Mouse (Mus musculus) thymus, adult 2 months (tissue): ENCODE data around the gene Pon2. TPM values are rescaled to one million over a fixed set of nuclear protein-coding genes. Genes with fewer than 3 reads are reported as not detected.
"Not testable (repeated sequence)": the region's sequence is repeated elsewhere in the genome, so short reads cannot be mapped to it uniquely, and the experiment has no call there.

Experiments
- DNase-seq: peaks from one replicate; pipeline ENCODE4 v3.0.0; 2021
- H3K27ac ChIP-seq: fragments of 200-500 bp; 2 replicates; pipeline ENCODE4 v1.5.1; 2012; ENCODE audit warnings: low read length, control low read depth; ENCODE audit not compliant: control insufficient read depth, insufficient read depth
- H3K27me3 ChIP-seq: fragments of 200-500 bp; 2 replicates; pipeline ENCODE4 v1.6.1; 2012; ENCODE audit warnings: mild to moderate bottlenecking, low read length, moderate library complexity, mixed read lengths; ENCODE audit not compliant: control insufficient read depth, insufficient read depth
- H3K36me3 ChIP-seq: fragments of 200-500 bp; 2 replicates; pipeline ENCODE4 v1.6.1; 2012; ENCODE audit warnings: mild to moderate bottlenecking, low read length, moderate library complexity; ENCODE audit not compliant: control insufficient read depth, insufficient read depth
- H3K4me1 ChIP-seq: fragments of 200-500 bp; replicated peaks from 2 replicates; pipeline ENCODE4 v1.6.1; 2012; ENCODE audit warnings: low read length; ENCODE audit not compliant: control insufficient read depth, insufficient read depth
- H3K4me3 ChIP-seq: fragments of 200-500 bp; 2 replicates; pipeline ENCODE4 v1.5.1; 2012; ENCODE audit warnings: mild to moderate bottlenecking, low read length, control low read depth, moderate library complexity; ENCODE audit not compliant: control insufficient read depth, insufficient read depth
- CTCF ChIP-seq: fragments of 200-500 bp; IDR thresholded peaks from 2 replicates; pipeline ENCODE4 v1.5.1; 2012; ENCODE audit warnings: mild to moderate bottlenecking, control low read depth, low read length, moderate library complexity, borderline replicate concordance; ENCODE audit not compliant: control insufficient read depth, poor library complexity, insufficient read depth; ENCODE audit errors: extremely low read depth
- POLR2A ChIP-seq: fragments of 200-500 bp; IDR thresholded peaks from 2 replicates; pipeline ENCODE4 v1.6.1; 2012; ENCODE audit warnings: mild to moderate bottlenecking, low read length, control low read depth, moderate library complexity; ENCODE audit not compliant: control insufficient read depth, poor library complexity, insufficient read depth; ENCODE audit errors: extremely low read depth
- WGBS: fragments of 180-500 bp; shearing (Covaris S2); methylation state at CpG from one replicate; pipeline ENCODE4 v1.1.7; 2018; 5-methylcytosine and 5-hydroxymethylcytosine counted together
- polyA plus RNA-seq: library from polyadenylated mRNA; depleted of rRNA; stranded (reverse); fragments of >200 nt; gene quantifications from 2 replicates; pipeline ENCODE4 v1.2.3, GENCODE M21; 2012; rRNA removed

Gene Pon2
- polyA plus RNA-seq = 15.0 and 20.0 TPM in 2 replicates

DNA sequence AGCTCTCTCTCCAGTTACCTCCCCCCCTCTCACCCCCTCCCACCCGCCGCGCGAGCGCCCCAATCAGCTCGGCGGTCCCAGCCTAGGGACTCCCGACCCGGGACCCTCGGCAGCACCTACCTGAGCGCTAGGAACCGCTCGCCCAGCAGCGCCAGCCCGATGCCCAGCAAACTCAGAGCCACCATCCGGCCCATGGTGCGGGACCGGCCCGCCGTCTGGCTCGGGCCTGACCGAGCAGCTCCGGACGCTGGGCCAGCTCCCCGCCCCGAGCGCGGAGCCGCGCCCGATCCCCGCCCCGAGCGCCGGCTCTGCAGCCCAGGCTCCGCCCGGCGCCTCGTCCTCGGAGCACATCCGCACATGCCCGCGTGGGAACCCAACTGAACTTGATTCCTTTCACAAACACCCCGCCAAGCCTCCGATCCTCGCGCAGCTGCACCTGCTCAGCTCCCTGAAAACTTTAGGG lies at the start of gene Pon2:
Gene Pon2 (minus strand): TSS at position 364 of the 463 bp plus-strand sequence.
- peak; percentile 86 for DNase-seq
- H3K27ac ChIP-seq = peak within 1 kb of the TSS; percentile 99
- WGBS = 0% methylated on average over 46 of the region's 47 CpGs
- TF ChIP-seq CTCF (peak; percentile 52; the same call in 1 of the 2 replicates), POLR2A (peak; percentile 52; the same call in 1 of the 2 replicates)
- no peaks in the 10 kb centered on the region for H3K36me3 ChIP-seq
- no peaks in the 10 kb centered on the region for H3K27me3 ChIP-seq
- peak within 1 kb of the TSS; percentile 80 for H3K4me3 ChIP-seq
- peaks cover 7% of the 10 kb centered on the region for H3K4me1 ChIP-seq

DNA sequence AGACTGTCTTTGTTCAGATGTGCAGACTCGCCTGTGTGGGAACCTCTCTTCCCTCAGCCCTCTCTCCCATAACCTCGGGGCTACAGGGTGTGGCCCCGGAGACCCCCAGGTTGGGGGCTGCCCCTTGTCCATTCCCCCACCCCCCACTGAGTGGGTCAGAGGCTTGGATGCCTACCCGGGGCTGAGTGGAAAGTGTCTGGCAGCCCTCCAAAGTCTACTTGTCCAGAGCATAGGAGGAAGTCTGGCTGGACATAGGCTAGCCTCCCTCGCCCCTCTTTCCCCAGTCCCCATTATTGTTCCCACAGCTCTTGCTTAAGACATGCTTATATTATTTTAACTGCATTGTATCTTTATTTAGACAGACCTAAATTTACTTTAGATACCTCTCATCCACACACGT lies 46.0 kb upstream of the Pon2 start:
- Histone ChIP-seq H3K4me3 (no peak overlapping the region), H3K27me3 (no peaks in the 10 kb centered on the region), H3K36me3 (no peaks in the 10 kb centered on the region), H3K4me1 (no peaks in the 10 kb centered on the region), H3K27ac (no peak overlapping the region)
- WGBS = 84% methylated on average over 6 of the region's 6 CpGs
- TF ChIP-seq POLR2A (no peak), CTCF (no peak)
- no peak for DNase-seq

DNA sequence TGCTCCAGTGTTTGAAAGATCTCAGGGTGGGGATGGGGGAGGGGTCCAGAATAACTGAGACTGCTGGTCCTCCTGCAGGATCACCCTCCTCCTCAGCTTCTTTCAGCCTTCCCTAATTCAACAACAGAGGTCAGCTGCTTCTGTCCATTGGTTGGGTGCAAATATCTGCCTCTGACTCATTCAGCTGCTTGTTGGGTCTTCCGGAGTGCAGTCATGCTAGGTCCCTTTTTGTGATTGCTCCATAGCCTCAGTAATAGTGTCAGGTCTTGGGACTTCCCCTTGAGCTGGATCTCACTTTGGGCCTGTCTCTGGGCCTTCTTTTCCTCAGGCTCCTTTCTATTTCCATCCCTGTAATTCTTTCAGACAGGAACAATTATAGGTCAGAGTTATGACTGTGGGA lies 41.0 kb upstream of the Pon2 start:
- not testable (repeated sequence) for H3K36me3 ChIP-seq, DNase-seq, H3K27me3 ChIP-seq, H3K4me3 ChIP-seq, H3K27ac ChIP-seq, H3K4me1 ChIP-seq
- WGBS = 88% methylated on average over 1 of the region's 1 CpGs

DNA sequence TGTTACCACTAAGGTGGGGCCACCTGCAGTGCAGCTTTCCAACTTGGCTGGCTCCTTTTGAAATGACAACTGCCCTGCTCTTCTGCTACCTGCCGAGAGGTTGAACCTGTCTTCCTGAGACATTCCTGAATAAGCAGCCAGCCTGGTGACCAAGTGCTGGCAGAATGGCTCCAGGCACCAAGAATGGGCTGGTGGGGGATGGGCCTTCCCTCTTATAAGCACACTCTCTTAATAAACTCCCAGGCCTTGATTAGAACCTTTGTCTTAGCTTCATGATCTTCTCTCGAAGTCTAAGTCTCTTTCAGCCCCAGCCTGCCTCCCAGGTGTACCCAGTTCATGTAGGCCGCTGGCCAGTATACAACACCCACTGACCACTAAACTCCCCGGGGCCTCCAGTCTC lies 40.5 kb upstream of the Pon2 start:
- not testable (repeated sequence) for H3K27me3 ChIP-seq, H3K4me3 ChIP-seq, DNase-seq, H3K36me3 ChIP-seq, H3K27ac ChIP-seq, H3K4me1 ChIP-seq
- 95% methylated on average over 4 of the region's 4 CpGs for WGBS

DNA sequence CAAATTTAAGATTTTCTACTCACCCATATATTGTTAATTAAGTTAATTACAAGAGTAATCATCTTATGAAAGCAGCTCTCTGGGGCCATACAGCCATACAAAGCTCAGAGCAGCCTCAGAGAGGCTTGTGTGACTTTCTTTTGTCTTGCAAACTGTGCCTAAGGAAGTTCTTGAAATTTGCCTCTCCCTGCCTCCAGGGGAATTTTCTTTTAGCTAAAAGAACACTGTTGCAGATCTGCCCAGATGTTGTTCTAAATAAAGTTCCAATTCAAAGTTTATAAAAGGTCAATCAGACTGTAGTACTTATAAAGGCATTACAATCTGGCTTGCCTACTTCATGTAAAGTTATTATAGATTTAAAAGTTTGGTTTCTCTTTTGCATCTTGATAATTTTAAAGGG lies 37.8 kb upstream of the Pon2 start:
- not testable (repeated sequence) for H3K27ac ChIP-seq, H3K4me3 ChIP-seq, DNase-seq, H3K36me3 ChIP-seq, H3K4me1 ChIP-seq, H3K27me3 ChIP-seq

DNA sequence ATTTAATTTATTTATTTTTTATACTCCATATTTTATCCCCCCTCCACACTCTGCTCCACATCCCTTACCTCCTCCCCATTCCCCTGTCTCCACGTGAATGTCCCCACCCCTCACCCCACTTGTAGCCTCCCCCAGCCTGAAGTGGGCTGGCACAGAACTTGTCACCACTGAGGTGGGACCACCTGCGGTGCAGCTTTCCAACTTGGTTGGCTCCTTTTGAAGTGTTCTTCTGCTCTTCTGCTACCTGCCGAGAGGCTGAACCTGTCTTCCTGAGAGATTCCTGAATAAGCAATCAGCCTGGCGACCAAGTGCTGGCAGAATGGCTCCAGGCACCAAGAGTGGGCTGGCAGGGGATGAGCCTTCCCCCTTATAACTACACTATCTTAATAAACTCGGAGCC lies 35.8 kb upstream of the Pon2 start:
- Histone ChIP-seq H3K27ac (no peak overlapping the region), H3K4me1 (no peaks in the 10 kb centered on the region), H3K4me3 (no peak overlapping the region), H3K36me3 (no peaks in the 10 kb centered on the region), H3K27me3 (no peaks in the 10 kb centered on the region)
- WGBS = 95% methylated on average over 5 of the region's 5 CpGs
- TF ChIP-seq CTCF (no peak), POLR2A (no peak)
- no peak for DNase-seq

DNA sequence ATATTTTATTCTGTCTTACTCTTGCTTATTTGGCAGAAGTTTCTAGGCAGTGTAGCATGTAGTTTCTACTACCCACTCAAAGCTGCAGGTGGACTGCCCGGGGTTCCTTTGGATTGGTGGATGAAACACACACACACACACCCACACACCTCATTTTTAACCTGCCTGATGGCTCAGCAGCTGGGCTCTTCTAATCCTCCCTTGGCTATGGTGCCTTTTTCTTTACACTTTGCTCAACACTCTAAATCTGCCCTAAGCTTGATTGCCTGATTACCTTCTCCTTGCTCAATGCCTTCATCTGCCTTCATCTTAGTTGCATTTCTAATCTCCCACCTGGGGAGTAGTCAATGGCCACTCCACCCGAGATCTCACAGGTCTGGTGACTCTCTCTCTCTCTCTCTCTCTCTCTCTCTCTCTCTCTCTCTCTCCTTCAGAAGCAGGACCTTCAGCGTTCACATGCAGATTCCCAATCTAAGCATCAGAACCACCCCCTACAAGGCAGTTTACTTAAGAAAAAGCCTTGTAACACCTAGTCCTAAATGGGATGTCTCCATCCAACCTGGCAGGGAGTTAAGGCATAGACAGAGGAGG lies 34.4 kb upstream of the Pon2 start:
- WGBS = 81% methylated on average over 3 of the region's 3 CpGs
- H3K27ac ChIP-seq = no peak overlapping the region
- no peak for DNase-seq
- no peaks in the 10 kb centered on the region for H3K4me1 ChIP-seq
- no peak overlapping the region for H3K4me3 ChIP-seq
- no peak for TF ChIP-seq POLR2A
- TF ChIP-seq CTCF = no peak
- H3K36me3 ChIP-seq = no peaks in the 10 kb centered on the region
- H3K27me3 ChIP-seq = no peaks in the 10 kb centered on the region
